Mouse (Mus musculus): ENCODE results near the gene Hebp2. TPM values are rescaled to one million over a fixed set of nuclear protein-coding genes. Genes with fewer than 3 reads are reported as not detected.

Hebp2 gene
- total and polyA plus RNA-seq, 3 experiments = 0.08 TPM; not detected in 2

- TF ChIP-seq POLR2A (IDR thresholded peaks at IDR 0.05; ENCODE audit: low read depth, low read length) (no peak), E2F4 (IDR thresholded peaks at IDR 0.05; ENCODE audit: insufficient replicate concordance, low read depth, low read length) (no peak), PAX5 (IDR thresholded peaks at IDR 0.05; ENCODE audit: low read length) (no peak), USF2 (conservative IDR thresholded peaks at IDR 0.05; ENCODE audit: low read depth, low read length) (no peak), ELF1 (IDR thresholded peaks at IDR 0.05; ENCODE audit: low read depth, low read length) (no peak), ZNF384 (IDR thresholded peaks at IDR 0.05; ENCODE audit: low read depth, low read length) (no peak)
- Histone ChIP-seq H3K9me3 (replicated peaks; ENCODE audit: low read length) (no peaks in the 10 kb centered on the region), H3K4me2 (ENCODE audit: insufficient read depth, low read depth, poor library complexity, severe bottlenecking) (no peak overlapping the region), H3K27me3 (replicated peaks) (no peaks in the 10 kb centered on the region), H3K36me3 (replicated peaks in 1 of 2; ENCODE audit: control insufficient read depth in 1 of 2, insufficient read depth in 1 of 2, low read length in 1 of 2) (no peaks in the 10 kb centered on the region), H3K9ac (ENCODE audit: insufficient read depth, low read depth) (no peak overlapping the region), H3K79me2 (replicated peaks; ENCODE audit: control insufficient read depth, extremely low read depth, insufficient read depth, poor library complexity, severe bottlenecking) (no peaks in the 10 kb centered on the region), H3K4me1 (ENCODE audit: control insufficient read depth in 1 of 2, insufficient read depth in 2 of 2) (no peaks in the 10 kb centered on the region), H3K27ac (ENCODE audit: insufficient read depth, low read depth) (no peak overlapping the region), H3K4me3 (replicated peaks in 1 of 3; ENCODE audit: low read depth in 2 of 3, low read length in 2 of 3, poor library complexity in 1 of 3) (no peak overlapping the region)
- in situ Hi-C loops (cut with MboI; ENCODE audit: low pct_ligation_motif_present, low pct_unique_long_range_greater_than_20kb, low sequenced_read_pairs) (no loop called here), dilution Hi-C loops (cut with MboI; ENCODE audit: extremely low pct_ligation_motif_present, extremely low pct_unique_long_range_greater_than_20kb, low sequenced_read_pairs) (no loop called here)
- no peak for DNase-seq (ENCODE audit: extremely low read depth)
Measured at GRCm38 (mm10) chr10:18525726-18526125, 20.1 kb downstream of the Hebp2 start.

GRCm38 (mm10) chr10:18525311-18525710, 20.6 kb downstream of the Hebp2 start:
- Histone ChIP-seq H3K79me2 (replicated peaks; ENCODE audit: control insufficient read depth, extremely low read depth, insufficient read depth, poor library complexity, severe bottlenecking) (no peaks in the 10 kb centered on the region), H3K4me3 (replicated peaks in 1 of 3; ENCODE audit: low read depth in 2 of 3, low read length in 2 of 3, poor library complexity in 1 of 3) (no peak overlapping the region), H3K27me3 (replicated peaks) (no peaks in the 10 kb centered on the region), H3K27ac (ENCODE audit: insufficient read depth, low read depth) (no peak overlapping the region), H3K4me2 (ENCODE audit: insufficient read depth, low read depth, poor library complexity, severe bottlenecking) (no peak overlapping the region), H3K4me1 (ENCODE audit: control insufficient read depth in 1 of 2, insufficient read depth in 2 of 2) (no peaks in the 10 kb centered on the region), H3K36me3 (replicated peaks in 1 of 2; ENCODE audit: control insufficient read depth in 1 of 2, insufficient read depth in 1 of 2, low read length in 1 of 2) (no peaks in the 10 kb centered on the region), H3K9me3 (replicated peaks; ENCODE audit: low read length) (no peaks in the 10 kb centered on the region), H3K9ac (ENCODE audit: insufficient read depth, low read depth) (no peak overlapping the region)
- no peak for DNase-seq (ENCODE audit: extremely low read depth)
- in situ Hi-C loops (cut with MboI; ENCODE audit: low pct_ligation_motif_present, low pct_unique_long_range_greater_than_20kb, low sequenced_read_pairs) (no loop called here), dilution Hi-C loops (cut with MboI; ENCODE audit: extremely low pct_ligation_motif_present, extremely low pct_unique_long_range_greater_than_20kb, low sequenced_read_pairs) (no loop called here)
- TF ChIP-seq MAX (IDR thresholded peaks at IDR 0.05; ENCODE audit: low read length) (no peak), JUN (IDR thresholded peaks at IDR 0.05; ENCODE audit: insufficient read depth, low read depth, low read length) (no peak), USF2 (conservative IDR thresholded peaks at IDR 0.05; ENCODE audit: low read depth, low read length) (no peak), NELFE (IDR thresholded peaks at IDR 0.05; ENCODE audit: low read depth, low read length) (no peak), CHD1 (IDR thresholded peaks at IDR 0.05; ENCODE audit: low read depth, low read length) (no peak), PAX5 (IDR thresholded peaks at IDR 0.05; ENCODE audit: low read length) (no peak), ZKSCAN1 (IDR thresholded peaks at IDR 0.05; ENCODE audit: borderline replicate concordance, low read depth, low read length) (no peak), ETS1 (conservative IDR thresholded peaks at IDR 0.05; ENCODE audit: low read depth, low read length) (no peak), MEF2A (IDR thresholded peaks at IDR 0.05; ENCODE audit: borderline replicate concordance, low read depth, low read length) (no peak), GABPA (IDR thresholded peaks at IDR 0.05; ENCODE audit: insufficient replicate concordance, low read depth, low read length) (no peak), MXI1 (IDR thresholded peaks at IDR 0.05; ENCODE audit: low read depth, low read length) (no peak), POLR2A (IDR thresholded peaks at IDR 0.05; ENCODE audit: low read depth, low read length) (no peak), E2F4 (IDR thresholded peaks at IDR 0.05; ENCODE audit: insufficient replicate concordance, low read depth, low read length) (no peak), TCF12 (IDR thresholded peaks at IDR 0.05; ENCODE audit: low read depth, low read length) (no peak), ZMIZ1 (IDR thresholded peaks at IDR 0.05; ENCODE audit: low read depth, low read length) (no peak), CHD2 (IDR thresholded peaks at IDR 0.05; ENCODE audit: low read length) (no peak), SIN3A (IDR thresholded peaks at IDR 0.05; ENCODE audit: low read length) (no peak), ZC3H11A (IDR thresholded peaks at IDR 0.05; ENCODE audit: low read depth, low read length) (no peak), POLR2AphosphoS2 (IDR thresholded peaks at IDR 0.05; ENCODE audit: low read depth, low read length) (no peak)
